Mouse (Mus musculus): ENCODE data around the gene Abca4. TPM values are rescaled to one million over a fixed set of nuclear protein-coding genes. Genes with fewer than 3 reads are reported as not detected.
A peak's percentile ranks its signal among the peaks of the same experiment; 100 is the strongest.

Gene Abca4
- polyA plus RNA-seq, 1 experiment from 2014 or later: 0.70 TPM

- Histone ChIP-seq H3K4me1 (ENCODE audit: control insufficient read depth, insufficient read depth, low read length) (peaks cover 10% of the 10 kb centered on the region; the same call in 1 of the 2 replicates), H3K4me3 (ENCODE audit: low read length) (no peak overlapping the region), H3K36me3 (ENCODE audit: control insufficient read depth, insufficient read depth, low read length) (no peaks in the 10 kb centered on the region), H3K9me3 (ENCODE audit: control insufficient read depth, low read length) (no peaks in the 10 kb centered on the region), H3K4me2 (replicated peaks; ENCODE audit: low read depth, low read length) (no peak overlapping the region), H3K9ac (ENCODE audit: low read depth, low read length) (no peak overlapping the region), H3K27me3 (ENCODE audit: control insufficient read depth, insufficient read depth, low read length) (no peaks in the 10 kb centered on the region), H3K27ac (ENCODE audit: low read depth, low read length) (peak overlapping the region; percentile 48; the same call in 1 of the 2 replicates)
- peak; percentile 77 for ATAC-seq (ENCODE audit: low FRiP score, low TSS enrichment)
- WGBS: 51% methylated on average over 8 of the region's 8 CpGs
These were observed 162.2 kb downstream of the Abca4 start for GRCm38 (mm10) chr3:122206279-122207070.

GRCm38 (mm10) chr3:122207766-122208165 is 163.5 kb downstream of the Abca4 start:
- no peaks in the 10 kb centered on the region for H3K27me3 ChIP-seq (ENCODE audit: control insufficient read depth, insufficient read depth, low read length)
- 85% methylated on average over 6 of the region's 6 CpGs for WGBS
- no peaks in the 10 kb centered on the region for H3K9me3 ChIP-seq (ENCODE audit: control insufficient read depth, low read length)
- no peak overlapping the region for H3K9ac ChIP-seq (ENCODE audit: low read depth, low read length)
- no peaks in the 10 kb centered on the region for H3K36me3 ChIP-seq (ENCODE audit: control insufficient read depth, insufficient read depth, low read length)
- 0 out of 2 replicates have a peak, but pooled peaks cover 3% of the 10 kb centered on the region for H3K4me1 ChIP-seq (ENCODE audit: control insufficient read depth, insufficient read depth, low read length)
- no peak overlapping the region for H3K4me2 ChIP-seq (replicated peaks; ENCODE audit: low read depth, low read length)
- H3K4me3 ChIP-seq (ENCODE audit: low read length): no peak overlapping the region
- no peak overlapping the region for H3K27ac ChIP-seq (ENCODE audit: low read depth, low read length)
- no peak for ATAC-seq (ENCODE audit: low FRiP score, low TSS enrichment)

DNA sequence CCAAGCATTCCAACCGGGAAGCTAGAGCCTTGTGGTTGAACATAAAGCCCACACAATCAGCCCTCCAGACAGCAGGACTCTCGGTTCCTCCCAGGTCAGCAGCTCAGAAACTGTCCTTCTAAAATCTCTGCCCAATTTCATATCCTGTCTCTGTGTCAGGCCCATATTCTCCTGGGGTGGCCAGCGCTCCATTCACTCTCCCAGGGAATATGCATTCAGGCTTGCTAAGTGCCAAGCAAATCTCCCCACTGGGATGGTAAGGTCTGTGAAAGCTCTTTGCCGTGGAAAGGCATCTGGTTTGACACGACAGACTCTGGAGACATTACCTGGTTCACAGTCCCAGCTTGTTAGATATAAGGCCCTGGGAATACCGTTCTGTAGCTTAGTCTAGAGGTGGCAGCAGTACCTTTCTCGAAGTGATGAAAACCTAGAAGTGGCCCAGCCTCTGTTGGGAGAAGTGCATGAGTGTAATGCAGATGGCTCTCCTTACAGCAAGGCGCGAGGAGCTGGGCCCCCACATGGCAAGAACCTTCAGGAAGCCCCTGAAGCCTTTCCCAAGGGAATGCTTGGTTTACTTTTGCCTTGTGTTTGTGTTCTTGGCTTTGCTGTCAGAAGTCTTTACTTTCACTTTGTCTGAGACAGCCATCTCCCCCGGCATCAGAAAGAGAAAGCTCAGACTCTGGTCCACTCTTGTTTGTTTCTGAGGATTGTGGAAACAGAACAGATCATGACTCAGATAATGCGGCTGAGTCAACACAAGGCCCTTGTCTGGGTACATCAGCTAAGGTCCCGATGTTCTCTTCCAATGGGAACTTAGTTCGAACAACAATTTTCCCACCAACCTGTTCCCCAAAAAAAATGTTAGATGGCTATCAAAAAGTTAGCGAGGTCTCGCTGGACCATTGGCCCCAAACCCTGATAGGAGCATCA is 164.3 kb downstream of the Abca4 start:
- H3K27ac ChIP-seq (ENCODE audit: low read depth, low read length): peak overlapping the region; percentile 49; the same call in 1 of the 2 replicates
- no peak overlapping the region for H3K4me2 ChIP-seq (replicated peaks; ENCODE audit: low read depth, low read length)
- 73% methylated on average over 15 of the region's 15 CpGs for WGBS

DNA sequence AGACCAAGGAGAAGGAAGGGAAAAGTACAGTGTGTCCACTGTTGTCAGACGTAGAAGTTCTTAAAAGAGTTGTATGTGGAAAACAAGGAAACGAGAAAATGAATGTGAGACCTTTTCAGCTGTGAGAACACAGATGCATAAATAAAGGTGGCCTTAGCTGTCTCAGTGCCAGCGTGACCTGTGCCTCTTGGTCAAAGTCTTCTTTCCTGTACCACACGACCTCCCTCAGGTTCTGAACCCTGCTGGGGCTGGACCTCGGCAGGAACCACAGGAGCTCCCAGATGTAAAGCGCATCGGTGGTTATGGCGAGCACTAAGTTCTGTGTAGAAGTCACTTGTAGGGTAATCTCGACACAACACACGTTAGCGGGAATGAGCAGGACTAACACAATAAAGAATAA is 165.3 kb downstream of the Abca4 start:
- no peaks in the 10 kb centered on the region for H3K27me3 ChIP-seq (ENCODE audit: control insufficient read depth, insufficient read depth, low read length)
- 0 out of 2 replicates have a peak, but pooled peaks cover 3% of the 10 kb centered on the region for H3K4me1 ChIP-seq (ENCODE audit: control insufficient read depth, insufficient read depth, low read length)
- ATAC-seq (ENCODE audit: low FRiP score, low TSS enrichment): no peak
- no peak overlapping the region for H3K27ac ChIP-seq (ENCODE audit: low read depth, low read length)
- no peaks in the 10 kb centered on the region for H3K36me3 ChIP-seq (ENCODE audit: control insufficient read depth, insufficient read depth, low read length)
- no peak overlapping the region for H3K9ac ChIP-seq (ENCODE audit: low read depth, low read length)
- H3K4me3 ChIP-seq (ENCODE audit: low read length): no peak overlapping the region
- H3K9me3 ChIP-seq (ENCODE audit: control insufficient read depth, low read length): no peaks in the 10 kb centered on the region
- 76% methylated on average over 11 of the region's 11 CpGs for WGBS
- no peak overlapping the region for H3K4me2 ChIP-seq (replicated peaks; ENCODE audit: low read depth, low read length)

More for the DNA sequence above, 164.3 kb downstream of the Abca4 start:
- H3K9ac ChIP-seq (ENCODE audit: low read depth, low read length): no peak overlapping the region; the same call in 1 of the 2 replicates
- no peaks in the 10 kb centered on the region for H3K36me3 ChIP-seq (ENCODE audit: control insufficient read depth, insufficient read depth, low read length)
- no peak for ATAC-seq (ENCODE audit: low FRiP score, low TSS enrichment)
- no peak overlapping the region for H3K4me3 ChIP-seq (ENCODE audit: low read length)
- H3K9me3 ChIP-seq (ENCODE audit: control insufficient read depth, low read length): no peaks in the 10 kb centered on the region
- 0 out of 2 replicates have a peak, but pooled peaks cover 3% of the 10 kb centered on the region for H3K4me1 ChIP-seq (ENCODE audit: control insufficient read depth, insufficient read depth, low read length)
- no peaks in the 10 kb centered on the region for H3K27me3 ChIP-seq (ENCODE audit: control insufficient read depth, insufficient read depth, low read length)

DNA sequence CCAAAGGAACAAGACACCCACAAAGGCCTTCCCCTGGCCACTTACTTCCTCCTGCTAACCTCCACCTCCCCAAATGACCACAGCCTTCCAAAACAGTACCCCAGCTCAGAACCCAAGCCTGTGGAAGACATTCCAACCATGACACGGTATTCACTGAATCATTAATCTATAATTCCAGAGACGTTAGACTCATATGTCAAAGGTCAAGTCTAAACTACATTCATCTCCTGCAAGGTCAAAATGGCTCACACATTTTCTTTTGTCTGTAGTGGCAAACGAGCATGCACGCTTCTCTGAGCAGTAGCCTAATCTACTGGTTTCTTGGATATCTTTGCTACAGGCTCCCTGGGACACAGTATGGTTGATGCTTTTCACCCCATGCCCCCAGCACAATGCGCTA is 166.2 kb downstream of the Abca4 start:
- H3K9ac ChIP-seq (ENCODE audit: low read depth, low read length): no peak overlapping the region
- 36% methylated on average over 5 of the region's 5 CpGs for WGBS
- ATAC-seq (ENCODE audit: low FRiP score, low TSS enrichment): no peak
- H3K4me3 ChIP-seq (ENCODE audit: low read length): no peak overlapping the region
- no peak overlapping the region for H3K4me2 ChIP-seq (replicated peaks; ENCODE audit: low read depth, low read length)
- H3K4me1 ChIP-seq (ENCODE audit: control insufficient read depth, insufficient read depth, low read length): 0 out of 2 replicates have a peak, but pooled peaks cover 3% of the 10 kb centered on the region
- no peaks in the 10 kb centered on the region for H3K36me3 ChIP-seq (ENCODE audit: control insufficient read depth, insufficient read depth, low read length)
- no peaks in the 10 kb centered on the region for H3K9me3 ChIP-seq (ENCODE audit: control insufficient read depth, low read length)
- H3K27me3 ChIP-seq (ENCODE audit: control insufficient read depth, insufficient read depth, low read length): no peaks in the 10 kb centered on the region
- H3K27ac ChIP-seq (ENCODE audit: low read depth, low read length): no peak overlapping the region

DNA sequence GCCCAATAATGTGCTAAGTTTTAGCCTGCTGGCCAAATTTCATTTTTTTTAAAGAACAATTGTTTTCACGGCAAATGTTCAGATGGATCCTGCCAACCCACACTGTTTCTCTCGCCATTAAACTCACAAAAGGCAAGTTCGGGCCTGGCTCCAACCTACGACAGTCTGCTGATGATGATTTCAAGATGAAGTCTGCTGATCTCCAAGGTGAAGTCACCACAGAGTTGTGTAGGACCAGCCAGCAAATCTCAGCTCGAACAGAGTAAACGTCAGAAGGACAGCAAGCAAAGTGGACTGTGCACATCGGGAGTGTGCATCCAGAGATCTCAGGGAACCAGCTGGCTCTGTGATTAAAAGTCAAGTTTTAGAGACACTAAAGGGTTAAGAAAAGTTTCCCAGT is 166.6 kb downstream of the Abca4 start:
- Histone ChIP-seq H3K4me1 (ENCODE audit: control insufficient read depth, insufficient read depth, low read length) (0 out of 2 replicates have a peak, but pooled peaks cover 3% of the 10 kb centered on the region), H3K4me2 (replicated peaks; ENCODE audit: low read depth, low read length) (no peak overlapping the region), H3K36me3 (ENCODE audit: control insufficient read depth, insufficient read depth, low read length) (no peaks in the 10 kb centered on the region), H3K9me3 (ENCODE audit: control insufficient read depth, low read length) (no peaks in the 10 kb centered on the region), H3K4me3 (ENCODE audit: low read length) (no peak overlapping the region), H3K9ac (ENCODE audit: low read depth, low read length) (no peak overlapping the region), H3K27me3 (ENCODE audit: control insufficient read depth, insufficient read depth, low read length) (no peaks in the 10 kb centered on the region), H3K27ac (ENCODE audit: low read depth, low read length) (no peak overlapping the region)
- ATAC-seq (ENCODE audit: low FRiP score, low TSS enrichment): no peak
- WGBS: 79% methylated on average over 7 of the region's 7 CpGs

- no peak overlapping the region for H3K9ac ChIP-seq (ENCODE audit: low read depth, low read length)
- H3K27ac ChIP-seq (ENCODE audit: low read depth, low read length): no peak overlapping the region
- H3K9me3 ChIP-seq (ENCODE audit: control insufficient read depth, low read length): no peaks in the 10 kb centered on the region
- no peaks in the 10 kb centered on the region for H3K36me3 ChIP-seq (ENCODE audit: control insufficient read depth, insufficient read depth, low read length)
- no peak for ATAC-seq (ENCODE audit: low FRiP score, low TSS enrichment)
- no peaks in the 10 kb centered on the region for H3K27me3 ChIP-seq (ENCODE audit: control insufficient read depth, insufficient read depth, low read length)
- H3K4me2 ChIP-seq (replicated peaks; ENCODE audit: low read depth, low read length): no peak overlapping the region
- H3K4me3 ChIP-seq (ENCODE audit: low read length): no peak overlapping the region
- WGBS: 69% methylated on average over 13 of the region's 13 CpGs
- H3K4me1 ChIP-seq (ENCODE audit: control insufficient read depth, insufficient read depth, low read length): 0 out of 2 replicates have a peak, but pooled peaks cover 3% of the 10 kb centered on the region
These were observed 167.3 kb downstream of the Abca4 start for GRCm38 (mm10) chr3:122211446-122212125.

GRCm38 (mm10) chr3:122221240-122222036 is 177.2 kb downstream of the Abca4 start:
- Histone ChIP-seq H3K9ac (ENCODE audit: low read depth, low read length) (no peak overlapping the region), H3K27ac (ENCODE audit: low read depth, low read length) (no peak overlapping the region), H3K4me1 (ENCODE audit: control insufficient read depth, insufficient read depth, low read length) (no peaks in the 10 kb centered on the region), H3K36me3 (ENCODE audit: control insufficient read depth, insufficient read depth, low read length) (no peaks in the 10 kb centered on the region), H3K27me3 (ENCODE audit: control insufficient read depth, insufficient read depth, low read length) (no peaks in the 10 kb centered on the region), H3K9me3 (ENCODE audit: control insufficient read depth, low read length) (no peaks in the 10 kb centered on the region), H3K4me2 (replicated peaks; ENCODE audit: low read depth, low read length) (no peak overlapping the region), H3K4me3 (ENCODE audit: low read length) (no peak overlapping the region)
- no peak for ATAC-seq (ENCODE audit: low FRiP score, low TSS enrichment)
- 89% methylated on average over 3 of the region's 3 CpGs for WGBS

Measured in kidney, embryonic 14.5 days (tissue).